Mouse (Mus musculus) erythroblast, embryonic 14.5 days (primary cell): Measurements from ENCODE around the gene Fbh1. TPM values are rescaled to one million over a fixed set of nuclear protein-coding genes. Genes with fewer than 3 reads are reported as not detected.

Source experiments
- H3K27me3 ChIP-seq: 2 replicates; pipeline ENCODE4 v1.6.1; 2012; ENCODE audit warnings: inconsistent platforms; ENCODE audit not compliant: control insufficient read depth
- H3K36me3 ChIP-seq: 2 replicates; pipeline ENCODE4 v1.6.1; 2012; ENCODE audit warnings: mild to moderate bottlenecking, inconsistent platforms; ENCODE audit not compliant: control insufficient read depth
- H3K4me1 ChIP-seq: 2 replicates; pipeline ENCODE4 v1.6.1; 2012; ENCODE audit warnings: inconsistent platforms; ENCODE audit not compliant: control insufficient read depth
- H3K4me3 ChIP-seq: replicated peaks from 2 replicates; pipeline ENCODE3; 2012; ENCODE audit warnings: moderate library complexity, mild to moderate bottlenecking, inconsistent platforms
- H3K9me3 ChIP-seq: 2 replicates; pipeline ENCODE4 v1.6.1; 2012; ENCODE audit warnings: low read length, inconsistent platforms, mixed read lengths; ENCODE audit not compliant: control insufficient read depth
- GATA1 ChIP-seq: IDR thresholded peaks from 2 replicates; pipeline ENCODE4 v1.6.1; 2012; ENCODE audit warnings: low read length, inconsistent platforms, mixed read lengths
- TAL1 ChIP-seq: IDR thresholded peaks from 3 replicates; pipeline ENCODE4 v1.6.1; 2012; ENCODE audit warnings: low read length, inconsistent platforms, mixed read lengths
- polyA plus RNA-seq: library from polyadenylated mRNA; stranded (reverse); fragments of >175 nt; gene quantifications from 2 replicates; pipeline ENCODE4 v1.2.3, GENCODE M21; 2012

The Fbh1 gene
- polyA plus RNA-seq, 1 experiment = 0.31 TPM

DNA sequence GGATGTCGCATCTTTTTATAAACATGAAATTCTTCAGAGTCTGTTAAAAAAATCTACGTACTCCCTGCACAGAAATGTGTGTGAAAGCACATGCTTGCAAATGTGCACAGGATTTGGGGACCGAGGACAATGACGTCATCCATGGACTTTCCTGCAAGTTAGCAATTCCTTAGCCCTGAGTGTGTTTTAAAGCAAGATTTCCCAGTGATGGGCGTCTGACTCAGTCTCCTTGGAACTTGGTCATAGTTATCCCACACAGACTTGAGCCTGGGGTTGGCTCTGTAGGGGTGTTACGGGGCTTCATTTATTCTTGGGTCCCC, 70.7 kb downstream of the Fbh1 start:
- TF ChIP-seq GATA1 = no peak
- TF ChIP-seq TAL1 = no peak
- Histone ChIP-seq H3K4me3 (no peak overlapping the region), H3K9me3 (no peaks in the 10 kb centered on the region), H3K27me3 (peaks cover 22% of the 10 kb centered on the region), H3K4me1 (peaks cover 20% of the 10 kb centered on the region), H3K36me3 (no peaks in the 10 kb centered on the region)

DNA sequence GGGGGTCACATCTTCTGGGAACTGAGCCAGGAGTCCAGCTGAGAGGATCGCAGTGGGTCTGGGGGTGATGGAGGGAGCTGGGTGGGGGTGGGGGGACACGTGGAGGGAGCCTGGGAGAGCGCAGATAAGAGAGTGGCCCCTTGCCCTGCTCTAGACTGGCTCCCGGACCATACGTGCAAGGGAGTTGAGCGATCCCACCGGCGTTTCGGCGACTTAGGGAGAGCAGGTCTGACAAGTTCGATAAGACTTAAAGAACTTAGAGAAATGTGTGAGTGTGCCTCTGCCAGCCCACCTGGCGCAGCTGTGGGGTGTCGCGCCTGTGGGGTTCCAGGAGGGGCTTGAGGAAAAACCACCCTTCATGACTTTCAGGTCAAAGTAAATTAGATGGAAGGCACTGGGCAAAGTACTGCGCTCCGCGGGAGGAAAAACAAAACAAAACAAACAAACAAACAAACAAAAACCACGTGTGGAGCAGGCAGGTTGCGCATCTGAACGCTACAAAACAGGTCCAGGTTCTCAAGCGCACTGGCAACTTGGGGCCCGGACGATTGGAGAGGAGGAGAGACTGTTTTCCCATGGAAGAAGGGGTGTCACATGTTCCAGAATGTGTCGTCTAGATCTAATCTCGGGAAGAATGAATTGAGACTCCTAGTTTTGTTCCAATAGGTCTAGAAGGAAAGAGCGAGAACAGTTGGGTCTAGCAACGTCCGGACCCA, 71.2 kb downstream of the Fbh1 start:
- Histone ChIP-seq H3K4me1 (peaks cover 20% of the 10 kb centered on the region), H3K27me3 (peaks cover 22% of the 10 kb centered on the region)
- no peak for TF ChIP-seq GATA1
- no peak for TF ChIP-seq TAL1

DNA sequence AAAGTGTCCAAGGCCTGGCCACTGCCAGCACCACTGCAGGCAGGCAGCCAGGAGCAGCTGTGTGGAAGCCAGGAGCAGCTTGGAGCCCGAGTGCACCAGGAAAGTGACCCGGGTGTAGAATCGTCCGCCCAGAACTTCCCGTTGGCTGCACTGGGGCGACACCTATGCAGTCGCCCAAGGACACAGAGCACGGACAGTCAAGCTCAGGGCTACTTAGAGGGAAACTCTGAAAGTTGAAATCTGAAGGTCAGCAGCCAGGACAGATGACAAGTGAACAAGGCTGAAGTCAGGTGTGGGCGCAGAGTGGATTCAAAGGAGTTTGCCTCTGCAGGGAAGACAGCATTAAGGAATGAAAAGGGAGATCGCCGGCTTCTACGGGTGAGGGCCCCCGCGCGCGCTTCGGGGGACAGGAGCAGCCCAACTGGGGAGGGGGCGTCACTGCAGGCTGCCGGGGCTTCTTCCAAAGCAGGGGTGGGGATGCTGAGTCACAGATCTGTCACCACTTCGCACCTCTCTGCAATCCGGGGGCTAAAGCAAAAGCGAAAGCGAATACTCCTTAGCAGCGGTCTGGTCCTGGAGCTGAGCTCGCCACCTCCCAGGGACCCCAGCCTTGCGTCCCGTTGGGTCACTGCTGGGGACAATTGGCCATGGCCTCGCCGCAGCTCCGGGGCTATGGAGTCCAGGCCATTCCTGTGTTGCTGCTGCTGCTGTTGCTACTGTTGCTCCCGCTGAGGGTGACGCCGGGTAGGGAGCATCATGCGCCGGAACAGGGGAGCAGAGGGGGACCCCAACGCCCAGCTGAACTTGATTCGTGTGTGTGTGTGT, 72.0 kb downstream of the Fbh1 start, which contains the start of gene Il15ra:
Gene Il15ra (plus strand): TSS at position 90 of the 825 bp plus-strand sequence.
- peak within 1 kb of the TSS; percentile 71 for H3K4me3 ChIP-seq
- no peak for TF ChIP-seq GATA1
- no peak for TF ChIP-seq TAL1
- H3K9me3 ChIP-seq = no peaks in the 10 kb centered on the region
- H3K27me3 ChIP-seq = peaks cover 22% of the 10 kb centered on the region
- peaks cover 20% of the 10 kb centered on the region for H3K4me1 ChIP-seq
- H3K36me3 ChIP-seq = no peaks in the 10 kb centered on the region

More for the DNA sequence above, 71.2 kb downstream of the Fbh1 start:
- no peaks in the 10 kb centered on the region for H3K36me3 ChIP-seq
- H3K4me3 ChIP-seq = peak overlapping the region; percentile 71
- no peaks in the 10 kb centered on the region for H3K9me3 ChIP-seq

DNA sequence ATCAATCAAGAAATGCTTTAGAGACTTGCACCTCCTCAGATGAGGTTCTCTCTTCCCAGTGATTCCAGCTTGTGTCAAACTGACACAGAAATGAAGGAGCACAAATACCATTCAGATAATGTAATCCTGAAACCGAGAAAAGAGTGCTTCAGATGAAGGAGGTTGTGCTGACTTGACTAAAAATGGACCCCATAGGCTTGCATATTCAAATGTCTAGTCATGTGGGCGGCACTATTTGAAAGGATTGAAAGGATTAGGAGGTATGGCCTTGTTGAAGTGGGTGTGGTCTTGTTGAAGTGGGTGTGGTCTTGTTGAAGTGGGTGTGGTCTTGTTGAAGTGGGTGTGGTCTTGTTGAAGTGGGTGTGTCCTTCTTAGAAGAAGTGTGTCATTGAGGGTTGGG, 77.5 kb downstream of the Fbh1 start:
- Histone ChIP-seq H3K36me3 (no peaks in the 10 kb centered on the region), H3K9me3 (peaks cover 4% of the 10 kb centered on the region; the same call in 1 of the 2 replicates), H3K4me1 (peaks cover 3% of the 10 kb centered on the region), H3K27me3 (peaks cover 6% of the 10 kb centered on the region), H3K4me3 (no peak overlapping the region)
- TF ChIP-seq TAL1 (no peak), GATA1 (no peak)

DNA sequence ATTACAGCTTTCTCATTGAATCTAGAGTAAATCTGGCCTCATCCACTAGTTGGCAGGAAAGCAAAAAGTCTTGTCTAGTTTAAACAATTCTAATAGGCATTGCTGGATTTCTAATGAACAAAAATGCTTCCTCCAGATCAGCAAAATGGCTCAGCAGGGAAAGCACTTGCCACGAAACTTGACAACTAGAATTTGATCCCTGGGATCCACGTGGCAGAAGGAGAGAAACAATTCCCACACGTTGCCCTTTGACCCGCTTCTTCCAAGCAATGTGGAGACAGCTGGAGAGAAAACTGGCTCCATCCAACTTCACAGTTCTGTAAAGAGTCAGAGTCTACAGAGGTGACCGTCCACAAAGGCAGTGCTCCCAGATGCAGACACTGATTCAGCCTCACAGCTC, 78.4 kb downstream of the Fbh1 start:
- H3K9me3 ChIP-seq = peaks cover 4% of the 10 kb centered on the region; the same call in 1 of the 2 replicates
- no peaks in the 10 kb centered on the region for H3K36me3 ChIP-seq
- no peak overlapping the region for H3K4me3 ChIP-seq
- no peak for TF ChIP-seq GATA1
- TF ChIP-seq TAL1 = no peak
- peaks cover 2% of the 10 kb centered on the region; the same call in 1 of the 2 replicates for H3K27me3 ChIP-seq
- peaks cover 3% of the 10 kb centered on the region for H3K4me1 ChIP-seq

DNA sequence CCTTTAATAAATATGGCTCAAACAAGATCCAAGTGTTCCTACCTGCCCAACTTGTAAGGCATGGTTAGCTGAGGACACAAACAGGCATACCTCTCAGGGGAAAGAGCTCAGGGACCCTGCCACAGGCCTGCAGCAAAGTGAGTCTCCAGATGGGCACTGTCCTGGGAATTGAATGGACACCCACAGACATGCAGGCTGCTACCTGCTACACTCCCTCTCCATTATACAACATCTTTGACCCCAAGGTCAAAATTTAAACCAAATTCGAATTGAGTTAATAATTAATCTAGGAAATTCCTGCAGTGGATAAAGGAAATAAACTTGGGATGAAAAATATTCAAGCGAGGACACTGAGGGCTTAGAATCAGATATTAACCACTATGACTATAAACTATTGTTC, 81.5 kb downstream of the Fbh1 start:
- Histone ChIP-seq H3K36me3 (no peaks in the 10 kb centered on the region), H3K27me3 (no peaks in the 10 kb centered on the region), H3K9me3 (peaks cover 4% of the 10 kb centered on the region; the same call in 1 of the 2 replicates), H3K4me1 (peaks cover 3% of the 10 kb centered on the region), H3K4me3 (no peak overlapping the region)
- TF ChIP-seq GATA1 (no peak), TAL1 (no peak)

DNA sequence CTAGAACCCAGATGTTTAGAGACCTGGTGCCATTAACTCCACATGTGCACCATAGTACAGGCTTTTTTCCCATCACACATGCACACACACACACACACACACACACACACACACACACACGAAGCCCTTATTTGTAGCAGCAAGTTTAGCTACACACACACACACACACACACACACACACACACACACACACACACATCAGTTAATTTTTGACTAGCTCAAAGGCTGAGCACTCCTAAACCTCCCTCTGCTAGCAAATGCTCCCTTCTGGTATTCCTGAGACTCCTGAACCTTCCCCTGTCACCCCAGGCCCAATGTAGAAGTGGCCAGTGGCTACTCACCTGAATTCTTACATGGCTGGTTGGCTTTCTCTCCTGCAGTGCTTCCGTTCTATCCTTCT, 83.3 kb downstream of the Fbh1 start:
- H3K4me1 ChIP-seq = no peaks in the 10 kb centered on the region
- no peaks in the 10 kb centered on the region for H3K36me3 ChIP-seq
- H3K9me3 ChIP-seq = no peaks in the 10 kb centered on the region
- no peaks in the 10 kb centered on the region for H3K27me3 ChIP-seq
- TF ChIP-seq TAL1 = no peak
- no peak for TF ChIP-seq GATA1
- no peak overlapping the region for H3K4me3 ChIP-seq

DNA sequence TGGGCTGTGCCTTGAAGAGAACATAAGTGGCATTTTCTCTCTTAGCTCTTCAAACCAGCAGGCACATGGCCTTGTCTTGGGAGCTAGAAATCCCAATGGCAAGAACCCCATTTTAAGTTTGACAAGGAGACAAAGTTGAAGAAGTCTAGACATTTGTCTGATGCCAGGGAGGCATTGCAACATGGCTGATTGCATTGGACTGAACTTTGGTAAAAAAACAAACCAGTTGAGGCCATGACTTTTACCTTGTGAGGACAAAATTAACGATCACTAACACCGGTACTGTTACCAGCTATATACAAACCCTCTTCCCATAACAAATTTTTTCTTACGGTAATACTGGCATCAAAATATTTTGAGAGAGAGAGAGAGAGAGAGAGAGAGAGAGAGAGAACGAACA, 84.0 kb downstream of the Fbh1 start:
- Histone ChIP-seq H3K4me1 (no peaks in the 10 kb centered on the region), H3K9me3 (no peaks in the 10 kb centered on the region), H3K4me3 (no peak overlapping the region), H3K27me3 (no peaks in the 10 kb centered on the region), H3K36me3 (no peaks in the 10 kb centered on the region)
- TF ChIP-seq TAL1 (no peak), GATA1 (no peak)

Other genes with a start within 250 kb of the Fbh1 start
- gene Pfkfb3, start 223.5 kb downstream of the Fbh1 start, polyA plus RNA-seq = 0.01 TPM in 2 replicates
- gene Rbm17, start 173.4 kb downstream of the Fbh1 start, polyA plus RNA-seq = 3.4 and 7.2 TPM in 2 replicates
- gene Gm17490, start 151.3 kb downstream of the Fbh1 start, polyA plus RNA-seq = not detected in 2 replicates
- 0.02 TPM in 1 of 2 replicates, not detected in the other for gene Il2ra, start 134.8 kb downstream of the Fbh1 start, polyA plus RNA-seq
- 0.05 TPM in 1 of 2 replicates, not detected in the other for gene Il15ra, start 72.3 kb downstream of the Fbh1 start, polyA plus RNA-seq
- 0.11 and 0.94 TPM in 2 replicates for gene Ankrd16, start 294 bp upstream of the Fbh1 start, polyA plus RNA-seq